Mouse (Mus musculus) fat pad, adult 2 months (tissue): ENCODE measurements around the gene Cep55.

Experiments used
- DNase-seq: peaks from one replicate; pipeline ENCODE4 v3.0.0-alpha.2; 2011; ENCODE audit warnings: low read depth, low spot score; ENCODE audit errors: extremely low read depth

Gene Cep55

GRCm38 (mm10) chr19:38096858-38097758 lies 42.3 kb downstream of the Cep55 start, which contains the start of gene Ffar4:
Gene Ffar4, plus strand, starts transcription at chr19:38097071.
- DNase-seq, result no peak

- no peak for DNase-seq
These were observed 53.1 kb downstream of the Cep55 start for GRCm38 (mm10) chr19:38107871-38108270.

- DNase-seq, result no peak
These were observed 54.9 kb downstream of the Cep55 start for GRCm38 (mm10) chr19:38109506-38110242.

- DNase-seq, result no peak
These were observed 56.2 kb downstream of the Cep55 start for GRCm38 (mm10) chr19:38111056-38111455.

- no peak for DNase-seq
These were observed 57.8 kb downstream of the Cep55 start for GRCm38 (mm10) chr19:38112575-38112974.

- DNase-seq, result no peak
These were observed 60.2 kb downstream of the Cep55 start for GRCm38 (mm10) chr19:38114834-38115491.

GRCm38 (mm10) chr19:38120123-38120760 lies 65.4 kb downstream of the Cep55 start:
- no peak for DNase-seq

- DNase-seq, result no peak
These were observed 69.1 kb downstream of the Cep55 start for GRCm38 (mm10) chr19:38123921-38124320.
